Mouse (Mus musculus) hindbrain, embryonic 16.5 days (tissue): ENCODE data around the gene Ccdc39. TPM values are rescaled to one million over a fixed set of nuclear protein-coding genes. Genes with fewer than 3 reads are reported as not detected.

Experiments used
- ATAC-seq: fragments of 200-750 bp; cut with Nextera tagmentation; 2 replicates; pipeline ENCODE4 v1.8.0; 2017; ENCODE audit warnings: moderate TSS enrichment, moderate library complexity
- H3K27ac ChIP-seq: fragments of 300-500 bp; sonication (generic); 2 replicates; pipeline ENCODE4 v1.5.1; 2014; ENCODE audit warnings: low read depth, mild to moderate bottlenecking, control low read depth, low read length, moderate library complexity
- H3K27me3 ChIP-seq: fragments of 300-500 bp; sonication (generic); replicated peaks from 2 replicates; pipeline ENCODE4 v1.6.1; 2014; ENCODE audit warnings: low read length; ENCODE audit not compliant: control insufficient read depth, insufficient read depth
- H3K36me3 ChIP-seq: fragments of 300-500 bp; sonication (generic); 2 replicates; pipeline ENCODE4 v1.6.1; 2014; ENCODE audit warnings: mild to moderate bottlenecking, low read length, moderate library complexity, mixed read lengths; ENCODE audit not compliant: control insufficient read depth, insufficient read depth
- H3K4me1 ChIP-seq: fragments of 300-500 bp; sonication (generic); 2 replicates; pipeline ENCODE4 v1.6.1; 2014; ENCODE audit warnings: low read depth, low read length; ENCODE audit not compliant: control insufficient read depth, insufficient read depth
- H3K4me2 ChIP-seq: fragments of 300-500 bp; sonication (generic); 2 replicates; pipeline ENCODE4 v1.6.1; 2014; ENCODE audit warnings: mild to moderate bottlenecking, low read length, control low read depth, moderate library complexity
- H3K4me3 ChIP-seq: fragments of 300-500 bp; sonication (generic); 2 replicates; pipeline ENCODE4 v1.5.1; 2014; ENCODE audit warnings: mild to moderate bottlenecking, low read length, control low read depth, moderate library complexity
- H3K9ac ChIP-seq: fragments of 300-500 bp; sonication (generic); 2 replicates; pipeline ENCODE4 v1.6.1; 2014; ENCODE audit warnings: low read depth, mild to moderate bottlenecking, control low read depth, low read length, moderate library complexity
- H3K9me3 ChIP-seq: fragments of 300-500 bp; sonication (generic); 2 replicates; pipeline ENCODE4 v1.6.1; 2014; ENCODE audit warnings: mild to moderate bottlenecking, low read length, moderate library complexity; ENCODE audit not compliant: control insufficient read depth
- WGBS: fragments of 180-500 bp; shearing (Covaris S2); extraction: QIAGEN DNeasy Blood & Tissue Kit; methylation state at CpG from one replicate; pipeline ENCODE4 v1.1.7; 2014; 5-methylcytosine and 5-hydroxymethylcytosine counted together
- polyA plus RNA-seq: library from polyadenylated mRNA; unstranded; fragments of >200 nt; fragmentation: Nextera tagmentation; extraction: Ambion mirVana; gene quantifications from 2 replicates; pipeline ENCODE4 v1.2.1, GENCODE M21; 2015

The Ccdc39 gene
- 17.4 and 18.4 TPM in 2 replicates for polyA plus RNA-seq

DNA sequence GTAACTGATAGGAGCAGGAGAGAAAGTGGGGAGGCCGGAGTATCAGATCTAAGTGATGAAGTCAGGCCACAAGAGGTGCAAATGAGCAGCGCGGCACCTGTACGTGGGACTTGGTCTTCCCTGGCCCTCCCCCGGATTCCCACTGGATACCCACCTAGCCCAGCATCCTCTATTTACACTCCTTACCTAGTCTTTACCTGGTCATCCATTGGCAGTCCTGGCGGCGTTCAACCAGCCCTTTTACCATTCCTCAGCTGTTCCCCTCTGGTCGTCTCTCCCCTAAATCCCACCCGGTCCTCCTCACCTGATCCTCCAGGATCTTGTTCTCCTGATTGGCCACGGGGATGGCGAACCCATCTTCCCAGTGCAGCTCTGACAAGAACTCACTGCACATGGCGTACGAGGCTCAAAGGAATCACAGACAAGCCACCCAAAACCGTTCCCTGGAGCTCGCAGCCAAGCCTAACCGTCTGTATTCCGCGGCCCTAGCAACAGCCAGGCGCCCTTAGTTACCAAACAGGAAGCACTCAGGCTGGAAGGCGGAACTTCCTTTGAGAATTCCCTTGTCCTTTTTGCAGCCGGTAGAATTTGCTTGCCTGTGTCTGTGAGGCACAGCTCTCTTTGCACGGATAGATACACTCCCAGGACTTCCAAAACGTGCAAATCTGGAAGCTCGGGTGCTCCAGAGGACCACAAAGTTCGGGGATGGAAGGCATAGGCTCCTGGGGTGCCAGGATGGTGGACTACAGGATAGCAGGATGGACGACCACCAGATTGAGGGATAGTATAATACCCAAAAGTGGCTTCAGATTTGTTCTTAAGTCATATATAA is at the start of gene Ccdc39:
Gene Ccdc39 (minus strand): TSS at position 510 of the 832 bp plus-strand sequence.
- no peaks in the 10 kb centered on the region for H3K36me3 ChIP-seq
- H3K27me3 ChIP-seq: no peaks in the 10 kb centered on the region
- peak within 1 kb of the TSS; percentile 60 for H3K4me2 ChIP-seq
- H3K9me3 ChIP-seq: no peaks in the 10 kb centered on the region
- 3% methylated on average over 26 of the region's 26 CpGs for WGBS
- peak within 1 kb of the TSS; percentile 68 for H3K9ac ChIP-seq
- H3K27ac ChIP-seq: peak within 1 kb of the TSS; percentile 45
- peaks cover 10% of the 10 kb centered on the region for H3K4me1 ChIP-seq
- H3K4me3 ChIP-seq: peak within 1 kb of the TSS; percentile 67
- peak; percentile 97 for ATAC-seq

DNA sequence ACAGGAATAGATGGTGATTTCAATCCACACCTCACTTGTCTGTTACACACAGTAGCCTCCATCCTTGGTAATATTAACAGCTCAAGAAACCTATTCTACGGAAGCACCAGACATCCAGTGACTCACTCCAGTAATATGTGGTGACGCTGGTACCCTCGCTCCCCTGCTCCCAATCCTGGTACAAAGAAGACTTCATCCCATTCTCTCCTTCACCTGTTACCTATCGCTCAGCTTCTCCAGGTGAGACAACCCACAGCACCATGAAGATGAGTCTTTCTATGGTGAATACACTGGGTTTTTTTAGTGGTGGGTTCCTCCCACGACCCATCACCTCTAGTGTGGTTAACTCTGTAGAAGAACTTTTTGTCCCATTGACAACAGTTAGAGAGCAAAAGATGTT is 49.3 kb upstream of the Ccdc39 start:
- Histone ChIP-seq H3K27me3 (no peaks in the 10 kb centered on the region), H3K27ac (no peak overlapping the region), H3K4me2 (no peak overlapping the region), H3K9ac (no peak overlapping the region), H3K4me1 (no peaks in the 10 kb centered on the region), H3K9me3 (no peaks in the 10 kb centered on the region), H3K4me3 (no peak overlapping the region), H3K36me3 (no peaks in the 10 kb centered on the region)
- no peak for ATAC-seq
- WGBS: 90% methylated on average over 5 of the region's 5 CpGs

DNA sequence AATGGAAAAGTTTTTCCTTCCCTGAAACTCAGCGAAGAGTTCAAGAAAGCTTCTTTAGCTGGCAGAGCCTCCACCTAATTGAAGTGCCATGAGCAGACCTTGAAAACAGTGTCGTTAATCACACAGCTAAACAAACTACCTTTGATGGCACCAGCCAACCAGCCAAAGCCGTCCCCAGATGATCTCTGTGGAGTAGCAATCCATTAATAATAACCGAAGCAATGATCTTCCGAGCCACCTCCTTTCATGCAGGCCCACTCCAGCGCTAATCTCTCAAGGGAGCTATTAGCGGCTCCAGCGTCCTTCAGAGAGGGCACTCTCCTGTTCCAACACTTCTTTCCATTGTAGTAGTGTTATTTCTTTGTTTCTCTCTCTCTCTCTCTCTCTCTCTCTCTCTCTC is 43.3 kb upstream of the Ccdc39 start:
- Histone ChIP-seq H3K27ac (no peak overlapping the region), H3K4me1 (no peaks in the 10 kb centered on the region), H3K9me3 (no peaks in the 10 kb centered on the region), H3K4me3 (no peak overlapping the region), H3K4me2 (no peak overlapping the region), H3K36me3 (no peaks in the 10 kb centered on the region), H3K27me3 (no peaks in the 10 kb centered on the region), H3K9ac (no peak overlapping the region)
- WGBS: 32% methylated on average over 8 of the region's 8 CpGs
- ATAC-seq: no peak

DNA sequence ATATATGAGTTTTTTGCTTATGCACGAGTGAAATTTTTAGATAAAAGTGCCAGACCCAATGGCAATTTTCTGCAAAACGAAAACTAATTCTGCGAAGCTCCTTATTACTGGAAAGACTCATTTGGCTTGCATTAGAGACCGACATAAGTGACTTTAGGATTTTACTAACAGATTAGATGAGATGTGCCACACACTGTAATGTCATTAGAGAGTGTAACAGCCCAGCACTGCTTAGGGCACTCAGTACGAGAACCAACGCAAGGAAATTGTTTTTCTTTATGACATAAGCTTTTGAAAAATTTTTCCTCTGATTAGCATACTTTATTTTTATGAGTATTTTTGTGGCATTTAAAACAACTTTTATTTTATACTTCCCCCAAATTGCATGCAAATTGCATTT is 39.0 kb upstream of the Ccdc39 start:
- no peak overlapping the region for H3K4me2 ChIP-seq
- H3K27ac ChIP-seq: no peak overlapping the region
- H3K36me3 ChIP-seq: no peaks in the 10 kb centered on the region
- H3K4me1 ChIP-seq: no peaks in the 10 kb centered on the region
- no peak for ATAC-seq
- no peaks in the 10 kb centered on the region for H3K27me3 ChIP-seq
- no peak overlapping the region for H3K4me3 ChIP-seq
- no peak overlapping the region for H3K9ac ChIP-seq
- no peaks in the 10 kb centered on the region for H3K9me3 ChIP-seq
- WGBS: 83% methylated on average over 6 of the region's 6 CpGs

DNA sequence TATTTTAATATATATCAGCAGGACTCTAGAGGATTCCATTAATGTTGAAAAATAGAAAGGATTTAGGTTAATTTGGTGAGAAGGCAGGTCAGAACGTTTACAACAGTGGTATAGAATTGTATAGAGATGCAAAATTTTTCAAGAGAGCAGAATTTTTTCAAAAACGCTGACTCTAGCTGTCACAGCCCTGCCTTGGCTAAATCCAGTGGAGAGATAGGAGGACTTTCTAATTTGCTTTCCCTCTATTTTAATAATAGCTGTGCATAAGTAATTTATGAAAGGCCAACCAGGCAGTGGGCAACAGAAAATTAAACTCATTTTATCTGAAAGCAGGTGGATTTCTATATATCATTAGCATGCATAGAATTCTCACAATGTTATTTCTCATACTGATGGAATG is 38.6 kb upstream of the Ccdc39 start:
- WGBS: 59% methylated on average over 2 of the region's 2 CpGs
- Histone ChIP-seq H3K4me1 (no peaks in the 10 kb centered on the region), H3K27me3 (no peaks in the 10 kb centered on the region), H3K27ac (no peak overlapping the region), H3K9me3 (no peaks in the 10 kb centered on the region), H3K36me3 (no peaks in the 10 kb centered on the region), H3K4me3 (no peak overlapping the region), H3K9ac (no peak overlapping the region), H3K4me2 (no peak overlapping the region)
- no peak for ATAC-seq

DNA sequence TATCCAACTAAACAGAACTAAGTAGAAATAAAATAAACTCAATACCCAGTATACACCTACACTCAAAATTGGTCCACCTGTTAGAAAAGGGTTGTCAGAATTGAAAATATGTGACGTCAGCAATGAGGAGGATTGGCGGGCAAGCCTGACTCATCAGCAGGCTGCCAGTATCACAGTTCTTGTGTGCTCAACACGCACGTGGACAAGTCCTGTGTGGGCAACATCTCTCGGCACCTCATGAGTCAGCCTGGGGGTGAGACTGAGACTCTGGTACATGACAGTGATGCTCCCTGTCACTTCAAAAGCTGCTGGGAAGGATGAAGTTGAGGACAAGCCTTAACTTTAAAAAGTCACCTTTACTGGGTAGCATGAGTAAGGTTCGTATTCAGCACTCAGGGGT is 34.6 kb upstream of the Ccdc39 start:
- H3K4me1 ChIP-seq: no peaks in the 10 kb centered on the region
- ATAC-seq: no peak
- 97% methylated on average over 6 of the region's 6 CpGs for WGBS

DNA sequence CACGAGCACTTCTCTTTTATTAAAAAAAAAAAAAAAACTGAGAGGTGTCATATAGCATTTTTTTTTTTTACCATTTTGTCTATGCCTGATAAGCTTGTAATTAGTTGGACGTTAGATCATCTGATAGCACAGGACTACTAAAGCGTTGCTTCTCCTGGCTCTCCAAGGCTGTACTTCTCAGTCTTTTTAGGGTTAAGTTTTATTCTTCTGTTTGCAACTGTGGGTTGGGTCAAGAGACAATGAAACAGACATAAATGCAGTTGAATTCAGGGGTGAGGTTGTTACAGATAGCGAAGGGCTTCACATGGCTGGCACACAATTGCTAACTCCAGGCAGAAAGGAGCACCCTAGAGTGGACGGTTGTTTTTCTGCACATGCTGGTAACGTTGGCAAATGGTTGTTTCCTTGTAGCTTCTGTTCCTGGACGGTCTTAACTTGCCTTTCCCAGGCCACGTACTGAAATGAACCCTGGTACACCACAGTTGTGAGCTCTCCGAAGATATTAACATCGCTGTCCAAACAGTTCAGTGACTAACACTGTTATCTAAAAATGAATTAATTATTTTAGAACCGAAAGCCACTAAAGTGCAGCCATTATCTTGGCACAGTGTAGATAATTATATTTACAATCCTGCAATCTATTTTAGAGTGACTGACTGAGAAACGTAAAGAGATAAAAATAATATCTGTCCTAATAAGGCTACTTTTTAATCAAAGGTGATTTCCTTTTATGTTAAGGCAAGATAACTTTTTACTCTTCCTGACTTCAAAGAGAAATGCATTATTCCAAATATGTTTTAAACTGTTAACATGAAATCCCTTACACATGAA is 30.6 kb upstream of the Ccdc39 start:
- WGBS: 79% methylated on average over 12 of the region's 12 CpGs
- Histone ChIP-seq H3K27ac (no peak overlapping the region), H3K4me2 (no peak overlapping the region), H3K4me3 (no peak overlapping the region), H3K36me3 (no peaks in the 10 kb centered on the region), H3K4me1 (no peaks in the 10 kb centered on the region), H3K27me3 (no peaks in the 10 kb centered on the region), H3K9ac (no peak overlapping the region), H3K9me3 (no peaks in the 10 kb centered on the region)
- ATAC-seq: no peak

More for the DNA sequence above, 34.6 kb upstream of the Ccdc39 start:
- no peak overlapping the region for H3K4me3 ChIP-seq
- H3K9ac ChIP-seq: no peak overlapping the region
- H3K4me2 ChIP-seq: no peak overlapping the region
- no peaks in the 10 kb centered on the region for H3K27me3 ChIP-seq
- no peak overlapping the region for H3K27ac ChIP-seq
- no peaks in the 10 kb centered on the region for H3K9me3 ChIP-seq
- H3K36me3 ChIP-seq: no peaks in the 10 kb centered on the region

DNA sequence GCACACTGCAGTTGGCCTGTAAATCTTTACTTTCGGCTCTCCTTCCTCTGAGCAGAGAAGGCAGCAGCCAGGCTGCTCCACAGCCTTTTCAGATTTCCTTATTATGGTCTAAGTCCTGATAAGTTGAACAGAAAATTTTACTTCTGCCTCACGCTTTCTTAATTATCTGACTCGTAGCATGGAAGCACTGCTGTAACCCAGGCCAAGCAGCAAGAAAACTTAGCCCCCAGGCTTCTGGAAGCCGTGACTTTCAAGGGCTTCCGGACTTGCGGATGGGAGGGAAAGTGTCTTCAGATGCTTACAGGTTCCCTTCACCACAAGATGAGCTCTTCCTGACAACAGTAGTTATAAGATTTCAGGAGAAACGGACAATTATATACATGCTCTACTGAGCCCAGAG is 29.7 kb upstream of the Ccdc39 start:
- H3K27me3 ChIP-seq: no peaks in the 10 kb centered on the region
- H3K27ac ChIP-seq: no peak overlapping the region
- no peaks in the 10 kb centered on the region for H3K36me3 ChIP-seq

DNA sequence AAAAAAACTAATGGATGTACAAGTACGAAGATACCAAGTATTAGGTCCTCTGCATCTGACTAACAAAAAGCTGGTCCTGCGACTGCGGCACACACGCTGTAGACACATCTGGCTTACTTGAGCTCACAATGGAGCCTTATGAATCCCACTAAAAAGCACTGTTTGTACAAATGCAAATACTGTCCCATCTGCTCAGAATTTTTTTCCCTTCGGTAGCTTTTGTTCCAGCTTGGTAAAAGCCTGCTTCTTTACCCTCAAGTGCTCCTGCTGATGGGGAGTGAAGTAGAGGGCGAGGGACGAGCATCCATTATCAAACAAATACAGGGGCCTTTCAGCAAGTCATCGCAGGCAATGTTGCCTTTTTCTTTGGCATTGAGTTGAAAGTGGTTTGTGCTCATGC is 29.3 kb upstream of the Ccdc39 start:
- H3K4me2 ChIP-seq: no peak overlapping the region
- ATAC-seq: no peak
- H3K9ac ChIP-seq: no peak overlapping the region
- no peak overlapping the region for H3K27ac ChIP-seq
- H3K36me3 ChIP-seq: no peaks in the 10 kb centered on the region
- no peak overlapping the region for H3K4me3 ChIP-seq
- no peaks in the 10 kb centered on the region for H3K4me1 ChIP-seq
- H3K9me3 ChIP-seq: no peaks in the 10 kb centered on the region
- 40% methylated on average over 8 of the region's 8 CpGs for WGBS
- H3K27me3 ChIP-seq: no peaks in the 10 kb centered on the region

More for the DNA sequence above, 29.7 kb upstream of the Ccdc39 start:
- Histone ChIP-seq H3K9me3 (no peaks in the 10 kb centered on the region), H3K4me3 (no peak overlapping the region), H3K9ac (no peak overlapping the region), H3K4me1 (no peaks in the 10 kb centered on the region), H3K4me2 (no peak overlapping the region)
- no peak for ATAC-seq
- 72% methylated on average over 7 of the region's 7 CpGs for WGBS
